Mouse (Mus musculus) megakaryocyte progenitor cell, adult 5-6 weeks (primary cell): Measurements from ENCODE around the gene Nipa1. TPM values are rescaled to one million over a fixed set of nuclear protein-coding genes. Genes with fewer than 3 reads are reported as not detected.
A peak's percentile ranks its signal among the peaks of the same experiment; 100 is the strongest.
"Not testable (repeated sequence)": the region's sequence is repeated elsewhere in the genome, so short reads cannot be mapped to it uniquely, and the experiment has no call there.

Experiments used
- ATAC-seq: replicated peaks from 2 replicates; pipeline ENCODE4 v1.8.0; 2016; ENCODE audit warnings: mild to moderate bottlenecking, moderate TSS enrichment, inconsistent platforms; ENCODE audit not compliant: poor library complexity
- total RNA-seq, 2 experiments: library from RNA; stranded (forward) in 1 of 2; stranded (reverse) in 1 of 2; fragments of 157-497, 149-512 nt in 1 of 2; fragments of 200-1000 nt in 1 of 2; gene quantifications; 2 replicates each; pipeline versions ENCODE4 v1.2.3 to v1.2.4; 2015 to 2017

Gene Nipa1
- 2.6 and 3.4 TPM in 2 replicates for total RNA-seq (2015)
- total RNA-seq (2017), result 3.5 and 4.9 TPM in 2 replicates

- ATAC-seq, result no peak
These were observed at the start of gene Nipa1 for GRCm38 (mm10) chr7:56019930-56020253. TSS of gene Nipa1 (minus strand) at chr7:56019954.

GRCm38 (mm10) chr7:56066634-56067033 lies 46.9 kb upstream of the Nipa1 start:
- no peak for ATAC-seq

- ATAC-seq, result no peak
These were observed 46.4 kb upstream of the Nipa1 start for GRCm38 (mm10) chr7:56066136-56066535.

- no peak for ATAC-seq
These were observed 45.1 kb upstream of the Nipa1 start for GRCm38 (mm10) chr7:56064876-56065275.

GRCm38 (mm10) chr7:56055338-56055737 lies 35.6 kb upstream of the Nipa1 start:
- ATAC-seq, result no peak

- ATAC-seq, result no peak
These were observed 33.2 kb upstream of the Nipa1 start for GRCm38 (mm10) chr7:56052996-56053395.

- ATAC-seq, result peak; percentile 2; the same call in 1 of the 2 replicates
These were observed 30.7 kb upstream of the Nipa1 start for GRCm38 (mm10) chr7:56050487-56050911.

GRCm38 (mm10) chr7:56049831-56050321 lies 30.1 kb upstream of the Nipa1 start, which contains the start of gene Herc2:
TSS of gene Herc2 (plus strand) at chr7:56050196.
- ATAC-seq, result peak; percentile 95

GRCm38 (mm10) chr7:56047178-56047577 lies 27.4 kb upstream of the Nipa1 start:
- ATAC-seq, result no peak

- ATAC-seq, result no peak
These were observed 24.5 kb upstream of the Nipa1 start for GRCm38 (mm10) chr7:56044267-56044629.

GRCm38 (mm10) chr7:56043577-56044266 lies 24.0 kb upstream of the Nipa1 start:
- ATAC-seq, result peak; percentile 47

GRCm38 (mm10) chr7:56042353-56042752 lies 22.6 kb upstream of the Nipa1 start:
- ATAC-seq, result peak; percentile 96

- ATAC-seq, result no peak
These were observed 3.8 kb upstream of the Nipa1 start for GRCm38 (mm10) chr7:56023586-56023985.

- peak; percentile 57 for ATAC-seq
These were observed 503 bp downstream of the Nipa1 start for GRCm38 (mm10) chr7:56018972-56019929.

GRCm38 (mm10) chr7:56018446-56018971 lies 1.2 kb downstream of the Nipa1 start:
- ATAC-seq, result peak; percentile 10

- no peak for ATAC-seq
These were observed 2.0 kb downstream of the Nipa1 start for GRCm38 (mm10) chr7:56017761-56018160.

GRCm38 (mm10) chr7:56015837-56016236 lies 3.9 kb downstream of the Nipa1 start:
- no peak for ATAC-seq

- peak; percentile 78 for ATAC-seq
These were observed 4.6 kb downstream of the Nipa1 start for GRCm38 (mm10) chr7:56015172-56015571.

GRCm38 (mm10) chr7:56014002-56014702 lies 5.6 kb downstream of the Nipa1 start:
- not testable (repeated sequence) for ATAC-seq

GRCm38 (mm10) chr7:56013261-56014001 lies 6.3 kb downstream of the Nipa1 start:
- ATAC-seq, result no peak
